Mouse (Mus musculus): ENCODE measurements around the gene Tnip1. TPM values are rescaled to one million over a fixed set of nuclear protein-coding genes. Genes with fewer than 3 reads are reported as not detected.

Tnip1 gene
- polyA plus RNA-seq, 1 experiment, result 3.7 TPM

- Histone ChIP-seq H3K36me3 (ENCODE audit: control insufficient read depth) (peaks cover 10% of the 10 kb centered on the region), H3K9me3 (ENCODE audit: control insufficient read depth, low read length) (no peaks in the 10 kb centered on the region), H3K27me3 (ENCODE audit: control insufficient read depth) (no peaks in the 10 kb centered on the region), H3K4me3 (replicated peaks) (no peak overlapping the region), H3K4me1 (ENCODE audit: control insufficient read depth) (peaks cover 43% of the 10 kb centered on the region)
- TF ChIP-seq TAL1 (IDR thresholded peaks at IDR 0.05; ENCODE audit: low read length), result no peak
- no peak for TF ChIP-seq GATA1 (IDR thresholded peaks at IDR 0.05; ENCODE audit: low read length)
Observed at GRCm38 (mm10) chr11:54975756-54976155, 13.0 kb upstream of the Tnip1 start.

GRCm38 (mm10) chr11:54975340-54975739 lies 12.6 kb upstream of the Tnip1 start:
- Histone ChIP-seq H3K27me3 (ENCODE audit: control insufficient read depth) (no peaks in the 10 kb centered on the region), H3K36me3 (ENCODE audit: control insufficient read depth) (peaks cover 10% of the 10 kb centered on the region), H3K4me1 (ENCODE audit: control insufficient read depth) (peaks cover 47% of the 10 kb centered on the region), H3K4me3 (replicated peaks) (no peak overlapping the region), H3K9me3 (ENCODE audit: control insufficient read depth, low read length) (no peaks in the 10 kb centered on the region)
- TF ChIP-seq TAL1 (IDR thresholded peaks at IDR 0.05; ENCODE audit: low read length) (no peak), GATA1 (IDR thresholded peaks at IDR 0.05; ENCODE audit: low read length) (no peak)

- H3K36me3 ChIP-seq (ENCODE audit: control insufficient read depth), result peaks cover 8% of the 10 kb centered on the region
- H3K4me3 ChIP-seq (replicated peaks), result no peak overlapping the region
- H3K4me1 ChIP-seq (ENCODE audit: control insufficient read depth), result peaks cover 54% of the 10 kb centered on the region
- no peaks in the 10 kb centered on the region for H3K27me3 ChIP-seq (ENCODE audit: control insufficient read depth)
- H3K9me3 ChIP-seq (ENCODE audit: control insufficient read depth, low read length), result no peaks in the 10 kb centered on the region
- no peak for TF ChIP-seq TAL1 (IDR thresholded peaks at IDR 0.05; ENCODE audit: low read length)
- TF ChIP-seq GATA1 (IDR thresholded peaks at IDR 0.05; ENCODE audit: low read length), result no peak
Observed at GRCm38 (mm10) chr11:54974639-54975038, 11.9 kb upstream of the Tnip1 start.

- no peak for TF ChIP-seq GATA1 (IDR thresholded peaks at IDR 0.05; ENCODE audit: low read length)
- TF ChIP-seq TAL1 (IDR thresholded peaks at IDR 0.05; ENCODE audit: low read length), result no peak
- Histone ChIP-seq H3K36me3 (ENCODE audit: control insufficient read depth) (no peaks in the 10 kb centered on the region), H3K4me1 (ENCODE audit: control insufficient read depth) (peaks cover 49% of the 10 kb centered on the region), H3K27me3 (ENCODE audit: control insufficient read depth) (no peaks in the 10 kb centered on the region), H3K9me3 (ENCODE audit: control insufficient read depth, low read length) (no peaks in the 10 kb centered on the region), H3K4me3 (replicated peaks) (no peak overlapping the region)
Observed at GRCm38 (mm10) chr11:54973481-54974212, 10.9 kb upstream of the Tnip1 start.

- no peaks in the 10 kb centered on the region for H3K27me3 ChIP-seq (ENCODE audit: control insufficient read depth)
- H3K9me3 ChIP-seq (ENCODE audit: control insufficient read depth, low read length), result no peaks in the 10 kb centered on the region
- H3K4me3 ChIP-seq (replicated peaks), result no peak overlapping the region
- TF ChIP-seq GATA1 (IDR thresholded peaks at IDR 0.05; ENCODE audit: low read length) (no peak), TAL1 (IDR thresholded peaks at IDR 0.05; ENCODE audit: low read length) (no peak)
- no peaks in the 10 kb centered on the region for H3K36me3 ChIP-seq (ENCODE audit: control insufficient read depth)
- H3K4me1 ChIP-seq (ENCODE audit: control insufficient read depth), result peaks cover 40% of the 10 kb centered on the region
Observed at GRCm38 (mm10) chr11:54972789-54973188, 10.1 kb upstream of the Tnip1 start.

GRCm38 (mm10) chr11:54972049-54972723 lies 9.5 kb upstream of the Tnip1 start:
- H3K36me3 ChIP-seq (ENCODE audit: control insufficient read depth), result no peaks in the 10 kb centered on the region
- no peak overlapping the region for H3K4me3 ChIP-seq (replicated peaks)
- TF ChIP-seq GATA1 (IDR thresholded peaks at IDR 0.05; ENCODE audit: low read length), result no peak
- no peak for TF ChIP-seq TAL1 (IDR thresholded peaks at IDR 0.05; ENCODE audit: low read length)
- H3K27me3 ChIP-seq (ENCODE audit: control insufficient read depth), result no peaks in the 10 kb centered on the region
- no peaks in the 10 kb centered on the region for H3K9me3 ChIP-seq (ENCODE audit: control insufficient read depth, low read length)
- H3K4me1 ChIP-seq (ENCODE audit: control insufficient read depth), result peaks cover 36% of the 10 kb centered on the region

- TF ChIP-seq TAL1 (IDR thresholded peaks at IDR 0.05; ENCODE audit: low read length) (no peak), GATA1 (IDR thresholded peaks at IDR 0.05; ENCODE audit: low read length) (no peak)
- no peak overlapping the region for H3K4me3 ChIP-seq (replicated peaks)
- H3K27me3 ChIP-seq (ENCODE audit: control insufficient read depth), result no peaks in the 10 kb centered on the region
- H3K9me3 ChIP-seq (ENCODE audit: control insufficient read depth, low read length), result no peaks in the 10 kb centered on the region
- H3K36me3 ChIP-seq (ENCODE audit: control insufficient read depth), result no peaks in the 10 kb centered on the region
- peaks cover 36% of the 10 kb centered on the region for H3K4me1 ChIP-seq (ENCODE audit: control insufficient read depth)
Observed at GRCm38 (mm10) chr11:54971365-54972048, 8.8 kb upstream of the Tnip1 start.

- Histone ChIP-seq H3K9me3 (ENCODE audit: control insufficient read depth, low read length) (no peaks in the 10 kb centered on the region), H3K36me3 (ENCODE audit: control insufficient read depth) (no peaks in the 10 kb centered on the region), H3K4me1 (ENCODE audit: control insufficient read depth) (peaks cover 13% of the 10 kb centered on the region), H3K4me3 (replicated peaks) (no peak overlapping the region), H3K27me3 (ENCODE audit: control insufficient read depth) (no peaks in the 10 kb centered on the region)
- no peak for TF ChIP-seq TAL1 (IDR thresholded peaks at IDR 0.05; ENCODE audit: low read length)
- no peak for TF ChIP-seq GATA1 (IDR thresholded peaks at IDR 0.05; ENCODE audit: low read length)
Observed at GRCm38 (mm10) chr11:54965234-54965633, 2.5 kb upstream of the Tnip1 start.

GRCm38 (mm10) chr11:54961921-54962320 lies 796 bp downstream of the Tnip1 start:
- Histone ChIP-seq H3K4me1 (ENCODE audit: control insufficient read depth) (peaks cover 37% of the 10 kb centered on the region), H3K4me3 (replicated peaks) (no peak overlapping the region)
- no peak for TF ChIP-seq TAL1 (IDR thresholded peaks at IDR 0.05; ENCODE audit: low read length)
- TF ChIP-seq GATA1 (IDR thresholded peaks at IDR 0.05; ENCODE audit: low read length), result no peak

More at GRCm38 (mm10) chr11:54961921-54962320, 796 bp downstream of the Tnip1 start:
- Histone ChIP-seq H3K9me3 (ENCODE audit: control insufficient read depth, low read length) (no peaks in the 10 kb centered on the region), H3K27me3 (ENCODE audit: control insufficient read depth) (no peaks in the 10 kb centered on the region), H3K36me3 (ENCODE audit: control insufficient read depth) (no peaks in the 10 kb centered on the region)
